Mouse (Mus musculus): Measurements from ENCODE around the gene Foxp1. TPM values are rescaled to one million over a fixed set of nuclear protein-coding genes. Genes with fewer than 3 reads are reported as not detected.

Foxp1 gene
- total RNA-seq, 2 experiments from 2014 or later, result 44.7 to 51.6 TPM

DNA sequence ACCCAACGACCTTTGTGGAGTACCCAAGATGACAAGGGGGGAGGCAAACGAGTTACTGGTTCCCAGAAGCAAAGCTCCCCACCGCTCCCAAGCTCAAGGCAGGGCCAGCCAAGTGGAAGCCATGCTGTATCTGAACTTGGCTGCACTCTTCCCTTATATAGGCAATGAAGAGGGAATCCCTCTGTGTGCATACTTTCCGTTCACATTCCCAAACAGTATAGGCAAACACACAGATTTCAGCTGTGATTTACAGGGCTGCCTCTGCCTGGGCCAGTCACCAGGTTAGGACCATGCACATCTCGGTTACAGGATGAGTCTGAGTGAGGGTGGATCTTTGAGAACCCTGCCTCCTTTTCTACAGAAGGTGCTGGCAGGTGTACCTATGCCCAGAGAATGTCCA is 429.3 kb downstream of the Foxp1 start:
- no peak for DNase-seq

DNA sequence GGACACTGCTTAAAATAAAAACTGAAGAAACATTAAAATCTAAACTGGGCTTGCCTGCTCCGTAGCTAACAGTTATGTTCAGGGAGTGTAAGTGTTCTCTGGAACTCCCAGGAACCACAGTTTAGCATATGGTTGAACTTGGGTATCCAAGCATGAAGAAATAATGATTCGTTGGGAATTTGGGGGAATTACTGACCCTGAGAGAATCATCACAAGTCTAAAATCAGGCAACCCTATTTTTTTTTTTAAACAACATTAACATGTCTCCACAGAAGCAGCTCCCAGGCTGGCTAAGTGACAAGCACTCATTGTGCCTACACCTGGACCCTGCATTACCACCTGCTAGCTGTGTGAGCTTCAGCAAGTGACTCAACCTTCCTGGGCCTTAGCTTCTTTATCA is 430.7 kb downstream of the Foxp1 start:
- no peak for DNase-seq

DNA sequence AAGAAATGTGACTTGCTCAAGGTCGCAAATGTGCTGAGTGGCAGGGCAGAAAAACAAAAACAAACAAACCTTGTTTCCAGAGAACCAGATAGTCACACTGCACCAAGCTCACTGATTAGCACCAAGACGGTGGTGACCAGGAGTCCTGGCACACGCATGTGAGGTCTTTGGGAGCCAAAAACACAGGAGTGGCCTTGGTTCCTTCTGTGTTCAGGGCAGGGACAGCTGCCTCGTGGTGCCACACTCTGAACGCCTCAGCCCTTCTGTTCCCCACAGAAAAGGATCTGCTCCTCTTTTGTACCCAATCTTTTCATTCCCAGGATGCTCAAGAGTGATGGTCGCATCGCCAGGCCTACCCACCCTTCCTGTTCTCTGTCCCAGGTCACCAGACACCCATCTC is 434.9 kb downstream of the Foxp1 start:
- no peak for DNase-seq

DNA sequence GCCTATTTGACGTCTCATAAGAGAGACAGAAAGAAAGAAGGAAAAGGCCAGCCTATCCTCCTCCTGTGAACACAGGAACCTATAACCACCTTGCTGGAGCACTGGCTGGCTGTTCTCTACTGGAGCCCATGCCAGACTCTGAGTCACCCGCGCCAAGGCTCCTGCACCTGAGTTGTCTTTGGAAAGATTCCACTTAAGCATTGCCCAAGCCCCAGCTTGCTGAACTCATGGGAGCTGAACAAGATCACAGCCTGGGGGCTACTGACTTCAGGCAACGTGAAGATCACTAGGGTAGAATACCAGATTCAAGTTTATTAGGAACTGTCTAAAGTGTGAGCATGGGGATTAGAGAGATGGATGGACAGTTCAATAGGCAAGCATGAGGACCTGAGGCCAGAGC is 437.6 kb downstream of the Foxp1 start:
- peak; percentile 63 for DNase-seq

DNA sequence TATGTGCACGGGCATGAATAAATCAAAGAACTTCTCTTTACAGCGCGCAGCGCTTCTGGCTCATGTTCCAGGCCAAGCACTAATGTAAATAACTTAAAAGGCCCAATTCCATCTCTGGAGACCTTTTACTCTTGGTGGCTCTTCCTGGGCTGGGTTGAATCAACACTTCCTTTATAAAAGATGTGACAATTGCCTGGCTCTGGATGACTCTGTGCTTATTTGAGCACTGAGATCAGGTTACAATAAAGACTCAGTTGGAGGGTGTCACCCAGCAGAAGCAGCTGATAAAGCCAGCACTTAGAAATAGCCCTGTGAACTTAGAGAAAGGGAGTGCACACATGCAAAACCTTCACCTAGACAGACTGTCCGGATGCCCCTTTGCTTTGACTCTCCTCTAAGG is 441.3 kb downstream of the Foxp1 start:
- no peak for DNase-seq

DNA sequence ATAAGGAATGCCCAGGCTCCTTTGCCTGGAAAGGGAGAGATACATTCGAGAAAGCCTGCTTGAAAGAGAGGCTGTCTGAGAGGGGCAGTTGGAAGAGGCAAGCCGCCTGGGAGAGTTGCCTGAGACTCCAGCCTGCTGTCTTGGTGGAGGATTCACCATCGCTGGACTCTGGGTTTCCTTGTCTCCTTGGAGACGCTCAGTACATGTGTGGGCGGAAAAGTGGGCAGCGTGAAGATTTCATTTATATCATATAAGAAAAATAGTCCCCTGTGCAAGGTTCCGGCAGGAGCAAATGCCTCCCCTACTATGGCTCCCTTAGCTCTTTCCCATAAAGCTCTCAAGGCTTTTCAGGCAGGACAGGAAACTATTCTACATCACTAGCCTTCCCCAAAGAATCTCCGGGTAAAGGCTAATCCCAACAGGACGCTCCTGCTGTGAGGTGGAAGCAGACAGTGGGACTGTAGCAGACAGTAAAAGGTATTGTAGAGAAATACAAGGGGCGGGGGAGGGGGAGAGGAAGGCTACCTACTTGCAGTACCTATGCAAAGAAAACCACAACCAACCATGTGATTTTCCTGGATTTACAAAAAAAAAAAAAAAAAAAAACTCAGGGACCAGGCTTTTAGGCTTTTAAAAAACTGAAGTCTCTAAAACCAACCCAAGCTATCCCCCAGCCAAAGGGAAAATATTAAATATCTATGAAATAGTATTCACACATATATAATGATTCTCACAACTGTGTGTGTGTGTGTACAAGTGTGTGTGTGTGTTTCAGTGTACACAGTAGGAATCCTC is 443.3 kb downstream of the Foxp1 start:
- no peak for DNase-seq

DNA sequence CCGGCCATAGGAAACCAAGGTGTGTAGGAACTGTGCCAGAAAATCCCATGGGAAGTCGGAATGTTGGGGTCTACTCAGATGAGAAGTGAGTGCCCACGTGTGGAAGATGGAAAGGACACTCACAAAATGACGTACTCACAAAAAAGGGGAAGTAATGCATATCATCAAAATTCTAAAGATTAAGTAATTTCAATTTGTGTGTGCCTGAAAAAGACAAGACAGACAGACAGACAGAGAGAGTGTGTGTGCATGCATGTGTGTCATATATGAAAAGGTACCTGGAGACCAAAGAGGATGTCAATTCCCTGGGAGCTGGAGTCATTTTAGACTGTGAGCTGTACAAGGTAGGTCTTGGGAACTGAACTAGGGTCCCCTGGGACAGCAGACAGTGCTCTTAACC is 444.4 kb downstream of the Foxp1 start:
- no peak for DNase-seq

DNA sequence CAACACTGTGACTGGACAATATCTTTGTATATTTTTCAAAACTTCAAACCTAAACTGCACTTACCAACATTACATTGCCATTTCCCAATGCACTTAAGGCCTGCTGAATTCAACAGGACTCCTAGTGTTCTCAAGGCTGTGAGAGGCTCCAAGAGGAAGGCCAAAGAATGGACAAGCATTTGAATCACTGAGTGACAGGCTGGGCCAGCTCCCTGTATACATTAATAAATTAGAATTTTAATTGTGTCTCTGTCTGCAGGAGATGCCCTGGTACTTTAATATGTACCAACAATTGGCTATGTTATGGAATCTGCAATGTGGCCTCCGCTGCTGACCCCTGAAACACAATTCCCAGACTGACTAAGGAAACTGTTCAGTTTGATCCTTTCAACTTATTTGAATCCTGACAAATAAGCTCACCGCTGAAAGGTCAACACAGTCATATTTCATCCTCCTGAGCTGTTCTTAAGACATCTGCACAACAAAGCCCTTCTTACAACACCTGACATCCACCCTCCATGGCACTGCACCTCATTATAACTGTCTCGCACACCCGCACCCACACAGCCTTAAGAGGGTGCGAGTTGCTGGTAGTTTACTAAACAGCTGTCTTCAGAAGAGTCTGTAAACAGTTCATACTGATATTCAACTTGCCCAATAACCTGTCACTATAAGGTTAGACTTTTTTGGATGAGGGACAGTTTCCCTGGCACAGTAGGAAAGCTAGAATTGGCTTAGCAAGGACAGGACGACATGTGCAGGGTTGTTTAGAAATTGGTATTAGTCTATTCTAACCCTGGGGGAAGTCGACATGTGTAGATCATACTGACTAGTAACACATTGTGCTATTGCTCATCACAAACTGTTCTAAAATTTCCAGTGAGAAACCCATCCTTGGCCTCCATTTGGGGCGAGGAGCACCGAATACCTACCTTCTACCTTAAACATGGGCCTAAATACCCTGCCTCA is 448.9 kb downstream of the Foxp1 start:
- DNase-seq, result no peak

DNA sequence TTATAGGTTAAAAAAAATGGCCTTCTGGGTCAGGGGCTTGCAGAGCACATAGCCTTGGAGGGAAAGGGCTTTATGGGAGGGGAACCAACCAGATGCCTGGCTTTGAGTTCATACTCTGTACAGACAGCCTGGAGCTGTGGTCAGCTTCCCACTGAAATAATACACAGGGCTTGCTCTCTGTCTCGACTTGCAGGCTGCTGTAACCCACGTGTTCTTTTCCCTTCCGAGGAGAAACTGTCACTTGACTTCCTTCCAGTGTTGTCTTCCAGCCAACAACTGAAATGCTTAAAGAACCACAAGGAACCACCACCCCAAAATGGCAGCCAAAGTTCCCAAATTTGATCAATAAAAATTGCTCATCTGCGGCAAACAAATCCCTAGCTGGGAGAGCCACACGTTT is 451.8 kb downstream of the Foxp1 start:
- DNase-seq, result no peak

DNA sequence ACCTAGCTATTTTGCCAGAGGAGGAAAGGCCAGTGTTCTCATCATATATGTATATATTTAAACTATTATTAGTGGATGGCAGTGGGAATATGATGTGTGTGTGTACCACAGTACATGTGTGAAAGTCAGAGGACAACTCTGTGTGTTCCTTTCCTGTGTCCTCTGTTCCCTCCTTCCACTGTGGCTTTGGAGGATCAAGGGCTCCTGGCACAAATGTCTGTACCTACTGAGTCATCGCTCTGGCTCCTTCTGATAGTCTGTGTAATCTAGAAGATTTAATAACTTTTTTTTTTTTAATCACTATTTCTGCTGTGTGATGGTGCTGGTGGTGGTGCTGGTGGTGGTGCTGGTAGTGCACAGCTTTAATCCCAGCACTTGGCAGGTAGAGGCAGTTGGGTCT is 452.8 kb downstream of the Foxp1 start:
- peak; percentile 20 for DNase-seq

DNA sequence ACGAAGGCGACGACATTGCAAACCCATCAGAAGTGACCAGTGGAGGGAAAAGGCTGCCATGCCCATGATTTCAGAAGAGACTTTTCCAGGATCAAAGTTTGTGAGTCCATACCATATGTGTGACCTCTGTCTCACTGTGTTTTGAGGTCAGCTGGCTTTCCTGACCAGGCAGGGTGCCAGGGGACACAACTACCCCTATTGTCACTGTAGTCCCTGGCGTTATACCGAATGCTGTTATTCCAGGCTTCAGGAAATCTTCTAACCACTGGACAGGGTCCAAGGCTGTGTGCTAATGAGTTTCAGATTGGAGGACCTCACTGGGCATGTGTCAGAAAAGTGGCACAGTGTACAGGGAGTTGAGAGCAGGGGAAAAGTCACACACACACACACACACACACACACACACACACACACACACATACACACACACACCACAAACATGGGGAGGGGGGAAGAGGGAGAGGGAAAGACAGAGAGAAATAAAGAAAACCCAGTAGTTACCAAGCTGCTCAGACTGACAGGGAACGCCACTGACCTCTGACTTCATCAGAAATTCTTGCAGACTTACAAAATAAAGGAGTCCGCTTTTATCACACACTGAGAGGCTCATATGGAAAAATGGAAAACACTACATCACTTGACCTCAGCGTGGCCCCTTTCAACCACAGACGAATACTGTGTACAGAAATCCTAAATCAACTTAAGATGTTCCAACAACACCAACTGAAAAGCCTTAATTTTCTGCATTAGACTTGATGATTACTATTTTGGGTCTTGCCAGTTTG is 456.8 kb downstream of the Foxp1 start:
- peak; percentile 60 for DNase-seq

DNA sequence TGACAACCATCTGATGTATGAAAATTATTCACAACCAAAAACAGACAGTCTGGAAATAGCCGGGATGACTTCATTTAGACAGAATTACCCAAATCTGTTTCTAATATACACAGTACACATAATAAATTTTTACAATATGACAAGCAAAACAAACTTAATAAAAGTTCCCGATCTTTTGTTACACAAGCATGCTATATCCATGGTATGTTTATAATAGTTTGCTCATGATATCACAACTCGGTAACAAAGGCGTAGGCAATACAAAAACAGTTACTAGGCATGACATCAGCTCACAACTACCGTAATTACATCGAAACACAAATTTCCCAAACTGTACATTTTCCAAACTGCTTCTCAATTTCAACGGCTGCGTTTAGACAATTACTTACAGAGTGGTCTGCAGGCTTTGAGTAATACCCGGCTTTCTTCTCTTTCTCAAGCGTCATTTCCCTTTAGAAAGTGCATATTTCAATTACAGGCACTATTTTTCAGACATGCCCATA is 458.5 kb downstream of the Foxp1 start:
- DNase-seq, result no peak

DNA sequence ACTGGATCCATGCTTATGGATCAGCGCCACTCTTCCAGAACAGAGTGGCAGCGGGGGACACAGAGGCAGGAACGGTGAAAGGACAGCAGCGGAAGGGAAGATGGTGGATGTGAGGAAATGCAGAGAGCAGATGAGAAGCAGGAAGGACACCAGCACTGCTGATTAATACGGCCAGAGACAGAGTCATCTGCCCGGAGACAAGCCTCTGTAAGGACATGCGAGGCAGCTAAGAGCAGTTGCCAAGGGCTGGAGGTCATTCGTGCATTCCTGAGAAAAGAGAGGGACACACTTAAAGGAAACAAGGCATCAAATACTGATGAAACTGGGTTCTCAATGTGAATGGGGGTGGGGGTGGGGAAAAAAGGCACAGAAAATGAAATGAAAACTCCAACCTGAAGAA is 459.6 kb downstream of the Foxp1 start:
- peak; percentile 40 for DNase-seq

DNA sequence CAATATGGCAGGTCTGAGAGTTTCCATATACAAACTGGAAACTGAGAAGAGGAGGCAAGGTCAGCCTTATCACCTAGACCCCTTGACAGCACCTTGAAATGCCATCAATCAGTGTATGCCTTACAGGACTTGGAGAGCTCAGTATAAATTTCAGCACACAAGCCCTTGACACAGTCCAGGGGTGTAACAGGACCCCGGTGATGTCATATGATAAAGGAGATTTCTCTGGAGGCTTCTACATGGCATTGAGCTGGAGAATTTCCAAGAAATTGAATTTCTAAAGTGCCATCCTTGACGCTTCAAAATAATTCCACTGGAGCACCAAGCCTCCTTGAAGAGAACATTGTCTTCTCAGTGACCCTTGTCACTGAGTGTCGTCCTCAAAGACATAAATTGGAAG is 463.8 kb downstream of the Foxp1 start:
- no peak for DNase-seq

DNA sequence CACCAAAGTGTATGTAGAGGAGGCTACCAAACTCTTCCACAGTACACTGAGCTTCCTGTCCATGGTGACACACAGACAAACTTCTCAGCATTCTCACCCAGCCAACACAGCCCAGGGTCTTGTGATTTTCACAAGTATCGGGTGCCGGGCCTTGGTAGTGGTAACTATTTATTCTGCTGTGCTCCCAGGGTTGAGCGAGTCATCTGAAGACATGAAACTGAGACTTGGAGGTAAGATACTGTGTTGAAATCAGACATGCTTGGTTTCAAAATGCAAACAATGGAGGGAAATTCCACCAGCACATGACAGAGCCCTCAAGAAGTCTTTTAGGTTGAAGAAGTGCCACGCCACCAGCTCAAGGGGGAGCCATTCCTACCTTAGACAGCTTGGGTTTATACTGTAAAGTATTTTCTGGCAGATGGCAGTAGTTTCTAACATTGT is 465.4 kb downstream of the Foxp1 start:
- DNase-seq, result no peak

DNA sequence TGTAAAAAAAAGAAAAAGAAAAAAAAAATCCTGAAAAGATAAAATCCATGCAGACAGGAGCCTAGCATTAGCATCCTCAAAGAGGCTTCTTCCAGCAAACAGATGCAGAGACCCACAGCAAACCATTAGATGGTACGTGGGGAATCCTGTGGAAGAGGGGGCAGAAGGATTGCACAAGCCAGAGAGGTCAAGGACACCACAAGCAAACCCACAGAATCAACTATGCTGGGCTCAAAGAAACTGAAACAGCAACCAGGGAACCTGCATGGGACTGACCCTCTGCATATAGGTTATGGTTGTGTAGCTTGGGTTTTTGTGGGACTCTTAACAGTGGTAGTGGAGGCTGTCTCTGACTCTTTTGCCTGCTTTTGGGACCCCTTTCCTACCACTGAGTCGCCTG is 466.1 kb downstream of the Foxp1 start:
- DNase-seq, result no peak

DNA sequence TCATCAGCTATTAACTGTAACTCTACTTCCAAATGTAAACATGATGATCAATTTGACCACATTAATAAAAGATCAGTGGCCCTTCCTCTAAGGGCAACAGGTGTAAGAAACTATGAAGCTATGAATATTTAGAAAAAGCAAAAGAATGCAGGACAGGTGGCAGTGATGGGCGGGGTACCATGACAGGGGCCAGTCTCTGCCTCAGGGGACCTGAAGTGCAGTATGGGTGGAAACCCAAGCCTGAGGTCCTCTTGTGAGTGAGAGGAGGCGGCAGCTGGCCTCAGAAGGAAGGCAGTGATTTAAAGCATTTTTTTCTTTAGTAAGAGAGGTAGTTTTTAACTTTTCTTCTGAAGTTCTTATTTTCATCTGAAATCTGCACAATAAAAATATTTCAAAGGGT is 468.5 kb downstream of the Foxp1 start:
- no peak for DNase-seq

DNA sequence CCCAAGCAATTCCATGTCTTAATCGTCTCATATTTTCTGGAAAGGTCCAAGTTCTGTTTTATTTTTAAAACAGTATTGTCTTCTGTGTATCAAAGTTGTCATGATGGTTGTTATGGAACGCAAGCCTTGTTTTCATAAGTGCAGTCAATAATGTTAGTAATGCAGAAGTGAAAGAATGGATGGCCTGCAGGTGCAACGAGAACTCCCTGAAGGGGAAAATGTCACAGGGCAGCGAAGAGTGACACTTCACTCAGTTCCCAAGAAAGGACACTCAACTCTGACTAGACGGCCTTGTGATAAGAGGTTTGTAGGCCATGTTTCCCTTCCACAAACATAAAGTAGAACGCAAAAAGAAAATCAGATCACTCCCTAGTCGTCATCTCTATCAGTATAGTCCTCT is 469.4 kb downstream of the Foxp1 start:
- DNase-seq, result no peak

DNA sequence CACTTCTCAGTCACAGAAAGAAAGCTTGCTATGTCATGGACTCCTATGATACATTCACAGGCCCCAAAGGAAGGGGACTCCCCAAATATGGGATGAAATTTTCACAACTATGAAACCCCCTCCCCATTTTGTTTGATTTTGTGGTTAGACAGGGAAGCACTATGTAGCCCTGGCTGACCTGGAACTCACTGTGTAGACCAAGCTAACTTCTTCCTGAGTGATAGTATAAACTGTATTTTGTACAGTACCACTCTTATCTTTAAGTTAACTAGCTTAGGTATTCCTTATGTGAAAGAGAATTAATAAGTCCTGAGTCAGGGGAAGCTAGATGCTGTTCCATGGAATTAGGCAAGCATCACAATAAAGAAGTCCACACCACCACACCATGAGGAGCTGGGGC is 470.8 kb downstream of the Foxp1 start:
- no peak for DNase-seq

DNA sequence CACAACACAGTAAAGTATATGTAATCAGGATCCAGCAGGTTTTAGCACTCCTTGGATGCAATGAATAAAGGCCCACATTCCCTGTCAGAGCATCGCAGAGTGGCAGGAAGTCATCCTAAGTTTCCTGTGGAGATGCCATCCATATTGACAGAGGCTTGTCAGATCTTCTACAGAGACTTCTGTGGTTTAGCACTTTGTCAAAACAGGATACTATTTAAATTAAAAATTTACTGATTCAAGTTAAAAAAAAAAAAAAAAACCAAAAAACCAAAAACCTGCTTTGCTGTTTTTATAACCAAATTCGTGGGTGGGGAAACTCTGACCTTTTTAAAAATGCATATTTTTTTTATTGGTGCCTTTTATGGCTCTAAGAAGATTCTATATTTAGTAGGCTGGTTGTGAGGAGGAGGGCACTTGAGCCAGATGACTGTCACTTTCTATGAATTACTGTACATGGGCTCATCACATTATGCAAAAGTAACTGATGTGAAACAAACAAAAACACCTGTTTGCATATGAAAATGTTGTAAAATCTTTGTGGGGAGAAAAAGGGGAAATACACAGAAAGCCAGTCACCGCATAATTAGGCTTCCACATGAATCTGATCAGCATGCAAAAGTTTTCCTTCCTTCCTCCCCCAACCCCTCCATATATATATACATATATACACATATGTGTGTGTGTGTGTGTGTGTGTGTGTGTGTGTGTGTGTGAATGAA is 472.1 kb downstream of the Foxp1 start:
- no peak for DNase-seq

DNA sequence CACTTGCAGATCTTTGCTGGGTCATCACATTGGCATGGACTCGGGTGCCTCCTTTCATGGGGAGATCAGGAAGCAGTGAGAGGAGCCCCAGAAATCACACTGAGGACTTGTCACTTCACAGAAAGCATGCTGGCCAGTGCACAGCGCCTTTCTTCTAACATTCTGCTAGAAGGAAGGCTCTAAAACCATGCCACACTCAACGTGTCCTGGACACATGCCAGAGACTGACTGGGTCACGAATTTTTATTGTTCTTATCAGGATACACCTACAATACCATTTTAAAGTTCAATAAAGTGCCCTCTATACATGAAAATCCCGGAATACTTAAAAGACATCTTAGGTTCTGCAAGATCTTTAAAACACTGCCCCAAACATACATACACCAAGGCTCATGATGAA is 475.2 kb downstream of the Foxp1 start:
- DNase-seq, result no peak
